ENCODE assay signal across 8 mouse cellular contexts in the genomic region with DNA sequence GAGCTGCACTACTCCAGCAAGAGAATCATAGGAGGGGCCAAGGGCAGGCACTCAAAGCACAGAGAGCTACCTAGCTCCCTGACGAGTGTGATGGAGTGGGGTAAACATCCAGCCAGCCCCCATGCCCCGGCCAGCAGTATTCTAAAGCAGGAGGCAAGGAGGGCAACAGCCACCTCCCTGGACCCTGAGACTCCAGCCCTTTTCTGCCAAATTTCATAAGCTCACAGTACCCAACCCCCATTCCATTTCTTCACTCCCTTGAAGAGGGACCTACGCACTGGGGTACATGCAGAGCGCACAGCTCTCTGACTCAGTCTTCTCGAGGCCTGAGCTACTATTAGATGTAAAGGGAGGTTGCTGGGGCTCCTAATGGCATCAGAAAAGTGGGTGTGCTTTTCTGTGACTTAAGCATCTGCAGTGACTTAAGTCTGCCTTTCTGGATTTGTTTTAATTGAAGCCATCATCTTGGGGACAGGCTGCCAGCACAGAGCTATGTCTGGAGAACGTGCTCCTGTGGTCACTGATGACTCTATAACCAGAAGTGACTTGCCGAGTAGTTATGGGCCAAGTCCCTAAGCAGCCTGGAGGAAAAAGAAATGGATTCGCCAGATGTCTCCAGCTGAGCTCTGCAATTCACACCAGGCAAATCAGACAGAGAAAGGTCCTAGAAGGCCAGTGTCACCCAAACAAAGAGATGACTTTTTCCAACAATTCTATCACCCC. TPM values are rescaled to one million over a fixed set of nuclear protein-coding genes. Genes with fewer than 3 reads are reported as not detected.
DNase-seq lines count a peak whose midpoint lies in the region; ATAC-seq lines count a peak whose summit lies in the region.

No protein-coding gene starts in this region.

- ATAC-seq in limb, embryonic 12.5 days (ENCODE audit: insufficient number of reproducible peaks, insufficient read depth, low FRiP score, low TSS enrichment, low read depth), result no peak

- peak overlapping the region; percentile 87 for H3K27ac ChIP-seq in limb, embryonic 12.5 days

- WGBS in limb, embryonic 12.5 days, result 37% methylated on average over 8 of the region's 8 CpGs

- peak overlapping the region; percentile 40; the same call in 1 of the 2 replicates for H3K9ac ChIP-seq in limb, embryonic 12.5 days (replicated peaks)

- no peak overlapping the region for H3K4me3 ChIP-seq in limb, embryonic 12.5 days (replicated peaks)

- DNase-seq in adrenal gland, postnatal 25 days, result peak; percentile 0
- no peak for DNase-seq in adrenal gland, adult 2 months
- peak; percentile 58 for DNase-seq in 416B (ENCODE audit: low read depth)
- peak; percentile 81 to 87 for DNase-seq in heart, adult 9 months (ENCODE audit: low spot score in 2 of 2)
- no peak for DNase-seq in spleen, postnatal 4 days (ENCODE audit: low spot score in 2 of 2)
- no peak for DNase-seq in kidney, adult 11 months
- DNase-seq in thymus, postnatal 14 days, result no peak

- H3K9me3 ChIP-seq in limb, embryonic 12.5 days, result no peaks in the 10 kb centered on the region

- peaks cover 63% of the 10 kb centered on the region for H3K4me1 ChIP-seq in limb, embryonic 12.5 days (replicated peaks)

- H3K27me3 ChIP-seq in limb, embryonic 12.5 days, result no peaks in the 10 kb centered on the region

- peak overlapping the region; percentile 25; the same call in 1 of the 2 replicates for H3K4me2 ChIP-seq in limb, embryonic 12.5 days

- H3K36me3 ChIP-seq in limb, embryonic 12.5 days, result no peaks in the 10 kb centered on the region

RNA-seq across cellular contexts. Expression of gene Fmnl3, which starts 26.0 kb away (rescaled TPM):
- total RNA-seq in adrenal gland, postnatal 25 days (2021), result 16.4 and 24.1 TPM in 2 replicates
- total RNA-seq in adrenal gland, adult 2 months (2021), result 10 to 100 TPM; 13.9 to 23.6 TPM
- 19.7 and 22.2 TPM in 2 replicates for polyA plus RNA-seq in adrenal gland, adult 2 months (2012; rRNA removed)
- polyA plus RNA-seq in limb, embryonic 12.5 days (2016; fragmentation: Nextera tagmentation; extraction: Ambion mirVana), result 33.6 and 40.6 TPM in 2 replicates

RNA-seq across cellular contexts. Expression of gene Tmbim6, which starts 48.4 kb away (rescaled TPM):
- 719 and 813 TPM in 2 replicates for total RNA-seq in adrenal gland, postnatal 25 days (2021)
- total RNA-seq in adrenal gland, adult 2 months (2021), result 100 to 1,000 TPM; 549 to 716 TPM
- polyA plus RNA-seq in adrenal gland, adult 2 months (2012; rRNA removed), result 1,176 and 1,311 TPM in 2 replicates
- 240 and 252 TPM in 2 replicates for polyA plus RNA-seq in limb, embryonic 12.5 days (2016; fragmentation: Nextera tagmentation; extraction: Ambion mirVana)

RNA-seq across cellular contexts. Expression of gene Fam186b, which starts 48.6 kb away (rescaled TPM):
- 2.4 and 4.8 TPM in 2 replicates for total RNA-seq in adrenal gland, postnatal 25 days (2021)
- 1 to 10 TPM; 1.4 to 3.1 TPM for total RNA-seq in adrenal gland, adult 2 months (2021)
- polyA plus RNA-seq in adrenal gland, adult 2 months (2012; rRNA removed), result 1.1 and 1.6 TPM in 2 replicates
- not detected in 2 replicates for polyA plus RNA-seq in limb, embryonic 12.5 days (2016; fragmentation: Nextera tagmentation; extraction: Ambion mirVana)

RNA-seq across cellular contexts. Expression of gene Prpf40b, which starts 49.4 kb away (rescaled TPM):
- total RNA-seq in adrenal gland, postnatal 25 days (2021), result 55.2 and 59.6 TPM in 2 replicates
- 10 to 100 TPM; 38.8 to 41.0 TPM for total RNA-seq in adrenal gland, adult 2 months (2021)
- 84.1 and 106 TPM in 2 replicates for polyA plus RNA-seq in adrenal gland, adult 2 months (2012; rRNA removed)
- polyA plus RNA-seq in limb, embryonic 12.5 days (2016; fragmentation: Nextera tagmentation; extraction: Ambion mirVana), result 74.6 TPM in 2 replicates

Comparison
In these comparisons a context has a peak if more than half of its experiments do, and no peak if none do; other contexts are left out.
1. DNase-seq: peak in adrenal gland, postnatal 25 days (single experiment), 416B (single experiment) and heart, adult 9 months (2 of 2); none in adrenal gland, adult 2 months (single experiment), spleen, postnatal 4 days (0 of 2), kidney, adult 11 months (single experiment) and thymus, postnatal 14 days (single experiment).